Mouse (Mus musculus): ENCODE results near the gene Arhgef2.
A peak's percentile ranks its signal among the peaks of the same experiment; 100 is the strongest.
"Not testable (repeated sequence)": the region's sequence is repeated elsewhere in the genome, so short reads cannot be mapped to it uniquely, and the experiment has no call there.

Arhgef2 gene

GRCm38 (mm10) chr3:88605666-88606065 lies at the start of gene Arhgef2:
Gene Arhgef2, plus strand, starts transcription at chr3:88605966.
- DNase-seq (ENCODE audit: low read depth, low spot score): not testable (repeated sequence)

GRCm38 (mm10) chr3:88556616-88557015 lies 49.1 kb upstream of the Arhgef2 start:
- DNase-seq (ENCODE audit: low read depth, low spot score): no peak

GRCm38 (mm10) chr3:88559596-88559995 lies 46.2 kb upstream of the Arhgef2 start:
- DNase-seq (ENCODE audit: low read depth, low spot score): no peak

DNA sequence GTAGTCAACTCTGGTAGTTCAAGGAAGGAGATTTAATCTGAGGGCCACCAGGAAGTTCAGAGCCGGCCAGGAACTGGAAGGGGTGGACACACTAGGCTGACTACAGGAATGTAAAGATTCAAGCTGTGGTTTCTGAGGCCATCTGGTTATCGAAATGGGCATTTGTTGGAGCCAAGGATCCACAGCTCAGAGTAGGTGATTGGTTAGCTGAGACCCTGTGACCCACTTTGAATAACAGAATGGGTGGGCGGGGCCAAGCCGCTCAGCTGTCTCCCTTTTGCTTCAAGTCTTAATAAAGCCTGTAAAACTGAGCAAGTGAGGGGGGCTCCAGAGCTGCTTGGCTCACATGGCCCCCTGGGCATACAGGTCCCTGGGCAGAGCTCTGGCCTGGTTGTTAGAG lies 43.8 kb upstream of the Arhgef2 start:
- DNase-seq (ENCODE audit: low read depth, low spot score): no peak

- no peak for DNase-seq (ENCODE audit: low read depth, low spot score)
Measured at GRCm38 (mm10) chr3:88563442-88563841, 42.3 kb upstream of the Arhgef2 start.

GRCm38 (mm10) chr3:88563966-88564365 lies 41.8 kb upstream of the Arhgef2 start:
- DNase-seq (ENCODE audit: low read depth, low spot score): no peak

- DNase-seq (ENCODE audit: low read depth, low spot score): no peak
Measured at GRCm38 (mm10) chr3:88566116-88566515, 39.6 kb upstream of the Arhgef2 start.

- no peak for DNase-seq (ENCODE audit: low read depth, low spot score)
Measured at GRCm38 (mm10) chr3:88566536-88567061, 39.2 kb upstream of the Arhgef2 start.

DNA sequence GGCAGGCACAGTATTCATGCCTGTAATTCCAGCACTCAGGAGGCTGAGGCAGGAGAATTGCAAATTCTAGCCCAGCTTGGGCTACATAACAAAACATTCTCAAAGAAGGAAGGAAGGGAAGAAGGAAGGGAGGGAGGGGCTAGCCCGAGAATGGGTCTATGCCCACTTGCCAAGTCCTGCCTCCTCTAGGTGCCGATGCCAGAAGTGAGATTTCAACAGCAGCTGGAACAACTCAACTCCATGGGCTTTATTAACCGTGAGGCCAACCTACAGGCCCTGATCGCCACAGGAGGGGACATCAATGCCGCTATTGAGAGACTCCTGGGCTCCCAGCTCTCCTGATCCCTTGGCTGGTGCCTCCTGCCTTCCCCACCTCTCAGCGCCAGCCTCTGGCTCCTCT lies 37.9 kb upstream of the Arhgef2 start:
- no peak for DNase-seq (ENCODE audit: low read depth, low spot score)

DNA sequence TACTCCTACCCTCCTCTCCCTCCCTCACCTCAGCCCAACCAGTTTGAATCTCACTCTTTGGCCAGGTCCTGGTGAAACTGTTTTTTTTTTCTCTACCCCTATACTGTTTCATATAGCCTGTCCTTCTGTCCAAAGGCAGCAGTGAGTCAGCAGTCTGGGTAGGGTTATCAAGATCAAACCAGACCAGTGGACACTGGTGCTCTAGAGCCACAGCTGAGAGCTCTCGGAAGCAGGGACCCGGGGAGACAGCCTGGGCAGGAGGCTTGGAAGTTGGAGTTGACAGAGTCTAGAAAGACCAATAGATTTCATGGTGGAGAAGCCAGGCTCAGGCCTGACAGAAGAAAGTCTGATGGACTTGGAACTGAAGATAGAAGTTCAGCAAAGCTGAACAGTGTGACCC lies 37.2 kb upstream of the Arhgef2 start:
- DNase-seq (ENCODE audit: low read depth, low spot score): no peak

DNA sequence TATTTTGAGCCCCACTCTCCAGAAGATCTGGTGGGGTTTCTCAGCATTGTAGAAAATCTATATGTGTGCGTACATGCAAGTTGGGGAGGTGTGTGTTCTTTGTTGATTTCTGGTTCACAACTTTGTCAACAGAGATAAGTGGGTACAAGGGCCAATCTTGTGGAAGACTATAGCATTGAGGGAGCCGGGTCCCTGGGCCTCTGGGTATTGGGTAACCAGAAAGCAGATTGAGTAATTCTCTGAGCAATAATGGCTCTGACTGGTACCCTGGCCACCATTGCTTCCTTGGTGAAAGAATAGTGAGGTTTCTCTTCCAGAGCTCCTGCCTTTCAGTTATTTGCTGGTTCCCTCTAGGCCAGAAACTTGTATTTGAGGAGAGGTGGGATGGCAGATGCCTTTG lies 36.7 kb upstream of the Arhgef2 start:
- no peak for DNase-seq (ENCODE audit: low read depth, low spot score)

- DNase-seq (ENCODE audit: low read depth, low spot score): no peak
Measured at GRCm38 (mm10) chr3:88569694-88570093, 36.1 kb upstream of the Arhgef2 start.

DNA sequence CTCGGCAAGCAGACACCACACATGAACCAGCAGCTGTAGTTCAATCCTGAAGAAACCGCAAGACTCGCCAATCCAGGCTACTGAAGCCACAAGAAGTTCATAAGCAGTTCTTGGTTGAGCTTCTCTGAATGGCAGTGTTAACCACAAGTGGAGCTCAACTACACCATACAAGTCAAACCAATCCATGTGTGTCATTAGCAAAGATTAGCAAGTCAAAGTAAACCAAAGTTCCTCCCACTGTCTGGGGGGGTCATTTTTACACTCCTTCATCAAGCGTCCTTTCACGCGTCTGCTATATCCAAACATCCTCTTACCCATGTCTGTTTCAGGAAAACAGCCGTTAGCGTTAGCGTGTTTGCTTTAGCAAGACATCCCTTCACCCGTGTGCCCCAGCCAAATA lies 35.4 kb upstream of the Arhgef2 start:
- no peak for DNase-seq (ENCODE audit: low read depth, low spot score)

- no peak for DNase-seq (ENCODE audit: low read depth, low spot score)
Measured at GRCm38 (mm10) chr3:88571856-88572255, 33.9 kb upstream of the Arhgef2 start.

DNA sequence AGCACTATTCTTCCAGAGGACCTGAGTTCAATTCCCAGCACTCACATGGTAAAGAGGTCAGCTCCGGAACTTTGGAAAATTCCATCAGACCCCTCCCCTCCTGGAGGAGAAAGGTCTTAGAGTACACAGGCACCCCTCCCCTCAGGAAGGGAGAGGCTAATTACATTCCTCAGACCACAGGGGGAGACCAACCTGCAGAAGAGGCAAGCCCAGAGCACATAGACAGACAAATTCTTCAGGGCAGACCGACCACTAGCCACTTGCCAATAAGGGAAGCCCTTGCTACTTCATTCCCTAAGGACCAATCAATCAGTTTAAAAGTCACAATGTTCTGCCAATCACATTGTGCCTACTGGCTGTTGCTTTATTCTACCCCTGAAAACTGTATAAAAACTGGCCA lies 32.9 kb upstream of the Arhgef2 start:
- DNase-seq (ENCODE audit: low read depth, low spot score): no peak

DNA sequence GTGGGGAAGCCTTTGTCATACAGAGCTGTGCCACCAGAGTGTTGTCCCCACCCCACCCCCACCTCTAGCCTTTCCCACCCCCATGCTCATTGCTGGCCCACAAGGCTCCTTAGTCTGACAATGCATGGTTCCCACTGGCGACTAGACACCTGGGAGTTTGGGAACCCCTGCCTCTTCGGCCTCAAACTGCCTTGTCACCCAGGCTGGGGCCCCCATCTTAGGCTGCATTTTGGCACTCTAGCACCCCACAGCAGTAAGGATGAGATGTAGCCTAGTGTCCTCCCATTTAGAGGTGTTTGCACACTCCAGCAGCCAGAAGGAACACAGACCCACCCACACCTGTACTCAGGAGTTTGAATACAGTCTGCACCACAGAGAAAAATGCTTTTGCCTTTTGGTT lies 32.0 kb upstream of the Arhgef2 start:
- DNase-seq (ENCODE audit: low read depth, low spot score): no peak

GRCm38 (mm10) chr3:88575540-88575939 lies 30.2 kb upstream of the Arhgef2 start, which contains the start of gene Ssr2:
Gene Ssr2, plus strand, starts transcription at chr3:88575876.
- no peak for DNase-seq (ENCODE audit: low read depth, low spot score)

DNA sequence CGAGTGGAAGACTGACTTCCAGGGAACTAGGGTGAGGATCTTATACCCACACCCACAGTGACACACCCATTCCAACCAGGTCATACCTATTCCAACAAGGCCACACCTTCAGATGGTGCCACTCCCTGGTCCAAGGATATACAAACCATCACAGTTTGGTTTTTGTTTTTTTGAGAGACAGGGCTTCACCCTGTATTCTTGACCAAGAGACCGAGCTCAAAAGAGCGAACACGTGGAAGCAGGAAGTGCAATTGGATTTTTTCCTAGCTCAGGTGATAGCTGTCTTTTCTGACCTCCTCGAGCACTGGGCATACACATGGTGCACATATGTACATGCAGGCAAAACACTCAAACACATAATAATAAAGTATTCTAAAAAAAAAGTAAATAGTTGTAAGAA lies 27.9 kb upstream of the Arhgef2 start:
- DNase-seq (ENCODE audit: low read depth, low spot score): not testable (repeated sequence)

GRCm38 (mm10) chr3:88578498-88579424 lies 27.0 kb upstream of the Arhgef2 start:
- no peak for DNase-seq (ENCODE audit: low read depth, low spot score)

GRCm38 (mm10) chr3:88579454-88580117 lies 26.2 kb upstream of the Arhgef2 start:
- DNase-seq (ENCODE audit: low read depth, low spot score): peak; percentile 75

DNA sequence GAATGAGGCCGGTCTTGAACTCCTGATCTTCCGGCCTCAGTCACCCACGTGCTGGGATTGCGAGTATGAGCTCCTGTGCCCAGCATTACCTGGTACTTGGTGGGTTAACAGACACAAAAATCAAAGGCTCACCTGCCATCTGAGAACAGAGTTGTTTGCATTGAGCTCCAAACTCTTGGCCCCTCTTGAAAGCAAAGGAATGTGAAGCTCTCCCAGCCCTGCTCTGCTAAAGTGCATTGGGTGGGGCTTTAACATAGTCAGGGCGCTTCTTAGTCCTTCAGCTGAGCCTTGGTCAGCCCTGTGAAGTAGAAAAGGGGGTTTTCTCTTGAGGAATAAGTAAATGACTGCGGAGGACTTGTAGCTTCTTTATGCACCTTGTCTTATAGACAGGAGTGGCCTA lies 20.0 kb upstream of the Arhgef2 start:
- no peak for DNase-seq (ENCODE audit: low read depth, low spot score)

- no peak for DNase-seq (ENCODE audit: low read depth, low spot score)
Measured at GRCm38 (mm10) chr3:88586640-88587039, 19.1 kb upstream of the Arhgef2 start.

- no peak for DNase-seq (ENCODE audit: low read depth, low spot score)
Measured at GRCm38 (mm10) chr3:88590246-88590645, 15.5 kb upstream of the Arhgef2 start.
